Mouse (Mus musculus): Measurements from ENCODE around the gene Plagl1.
"Not testable (repeated sequence)": the region's sequence is repeated elsewhere in the genome, so short reads cannot be mapped to it uniquely, and the experiment has no call there.

Plagl1 gene

GRCm38 (mm10) chr10:13060021-13060668, at the start of gene Plagl1:
Gene Plagl1, plus strand, starts transcription at chr10:13060504.
- DNase-seq: no peak

DNA sequence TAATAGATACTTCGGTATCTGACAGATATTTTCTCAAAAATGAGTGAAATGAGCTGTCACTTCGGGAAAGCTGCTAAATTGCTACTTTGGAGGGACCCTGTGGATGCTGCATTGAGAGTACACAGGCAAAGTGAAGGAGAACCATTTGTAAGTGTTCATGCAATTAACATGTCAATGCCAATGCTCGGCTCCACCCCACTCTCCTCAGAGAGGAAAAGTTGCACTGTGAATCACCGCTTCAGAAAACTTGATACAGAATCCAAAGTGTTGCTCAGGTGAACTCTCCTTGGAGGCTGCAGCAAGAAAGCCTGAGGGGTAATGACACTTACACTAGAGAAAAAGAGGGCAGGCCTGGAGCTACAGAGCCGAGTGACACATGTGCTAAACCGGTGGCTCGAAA, 46.3 kb upstream of the Plagl1 start:
- no peak for DNase-seq

GRCm38 (mm10) chr10:13016573-13016972, 43.7 kb upstream of the Plagl1 start:
- peak; percentile 11 for DNase-seq

DNA sequence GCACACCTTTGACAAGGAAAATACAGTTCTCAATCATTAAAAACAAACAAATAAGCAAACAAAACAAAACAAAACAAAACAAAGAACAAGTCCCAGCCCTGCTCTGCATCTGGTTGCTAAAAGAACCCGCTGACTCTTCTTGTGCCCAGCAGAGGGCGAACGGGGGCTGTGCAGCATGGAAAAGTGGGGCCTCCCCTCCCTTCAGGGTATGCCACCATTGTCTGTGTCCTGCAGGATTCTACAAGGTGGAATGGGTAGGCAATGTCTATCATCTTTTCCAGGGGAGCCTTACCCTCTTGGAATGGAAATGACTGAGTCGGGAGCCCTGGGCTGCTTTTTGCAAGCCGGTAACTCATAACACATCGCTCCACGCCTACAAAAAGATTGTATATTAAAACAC, 41.8 kb upstream of the Plagl1 start:
- peak; percentile 11 for DNase-seq

DNA sequence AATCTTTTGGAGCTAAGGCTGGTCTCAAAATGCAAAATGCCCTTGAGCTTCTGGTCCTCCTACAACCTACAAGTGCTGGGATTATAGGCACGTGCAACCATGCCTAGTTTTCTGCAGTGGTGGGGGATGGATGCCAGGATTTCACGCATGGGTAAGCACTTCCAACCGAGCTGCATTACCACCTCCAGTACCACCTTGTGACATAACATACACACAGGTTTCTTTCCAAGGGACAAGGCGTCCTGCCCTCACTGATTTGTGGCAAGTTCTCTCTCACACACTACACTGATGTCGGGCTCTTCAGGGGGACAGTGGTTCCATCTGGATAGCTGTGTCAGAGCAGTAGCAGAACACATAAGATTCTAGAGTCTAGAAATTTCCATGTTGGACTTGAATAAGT, 41.3 kb upstream of the Plagl1 start:
- DNase-seq: no peak

- no peak for DNase-seq
Measured at GRCm38 (mm10) chr10:13022103-13022502, 38.2 kb upstream of the Plagl1 start.

- DNase-seq: not testable (repeated sequence)
Measured at GRCm38 (mm10) chr10:13023985-13024384, 36.3 kb upstream of the Plagl1 start.

GRCm38 (mm10) chr10:13027702-13028101, 32.6 kb upstream of the Plagl1 start:
- DNase-seq: no peak

GRCm38 (mm10) chr10:13028215-13028614, 32.1 kb upstream of the Plagl1 start:
- DNase-seq: no peak

GRCm38 (mm10) chr10:13029416-13029815, 30.9 kb upstream of the Plagl1 start:
- no peak for DNase-seq

- no peak for DNase-seq
Measured at GRCm38 (mm10) chr10:13035270-13035669, 25.0 kb upstream of the Plagl1 start.

DNA sequence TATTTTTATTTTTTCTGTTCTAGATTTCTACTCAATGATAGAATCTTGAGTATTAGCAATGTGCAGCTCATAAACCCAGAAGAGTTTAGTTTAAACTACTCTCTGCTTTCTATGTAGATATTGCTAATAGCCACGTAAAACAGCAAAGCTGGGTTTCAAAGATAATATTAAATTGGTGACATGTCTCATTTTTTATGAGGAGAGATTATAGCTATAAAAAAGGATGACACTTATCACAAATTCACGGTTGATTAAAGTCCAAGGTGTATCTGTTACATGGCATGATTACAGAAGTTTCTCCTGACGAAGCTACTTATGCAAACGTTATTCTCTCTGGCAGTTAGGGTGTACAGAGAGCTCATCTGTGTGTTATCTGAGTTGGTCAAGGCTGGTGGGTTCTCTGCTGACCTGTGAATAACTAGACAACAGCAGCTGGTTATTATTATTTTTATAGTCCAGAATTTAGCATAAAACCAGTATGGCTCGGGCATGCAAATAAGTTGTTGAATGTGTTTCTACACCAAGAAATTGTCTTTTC, 20.6 kb upstream of the Plagl1 start:
- no peak for DNase-seq

DNA sequence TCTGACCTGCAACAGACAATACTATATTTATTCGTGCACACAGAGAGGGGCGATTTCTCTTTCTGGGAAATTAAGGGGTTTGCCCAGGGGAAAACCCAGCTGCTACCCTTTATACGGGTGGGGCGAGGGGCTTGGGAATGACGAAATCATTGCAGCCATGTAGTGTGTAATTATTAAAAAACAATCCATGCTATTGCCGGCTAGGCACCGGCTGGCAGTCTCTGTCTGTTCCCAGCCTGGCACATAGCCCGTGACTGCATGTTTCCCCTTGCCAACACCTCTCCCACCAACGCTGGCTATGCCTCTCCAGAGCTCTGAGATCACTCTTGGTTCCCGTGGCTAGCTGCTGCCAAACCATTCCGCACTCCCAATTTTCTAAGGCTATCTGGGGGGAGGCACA, 15.6 kb upstream of the Plagl1 start:
- DNase-seq: no peak

GRCm38 (mm10) chr10:13047816-13048215, 12.5 kb upstream of the Plagl1 start:
- DNase-seq: no peak

- DNase-seq: no peak
Measured at GRCm38 (mm10) chr10:13056863-13057381, 3.4 kb upstream of the Plagl1 start.

GRCm38 (mm10) chr10:13060821-13061671, 742 bp downstream of the Plagl1 start:
- DNase-seq: no peak

DNA sequence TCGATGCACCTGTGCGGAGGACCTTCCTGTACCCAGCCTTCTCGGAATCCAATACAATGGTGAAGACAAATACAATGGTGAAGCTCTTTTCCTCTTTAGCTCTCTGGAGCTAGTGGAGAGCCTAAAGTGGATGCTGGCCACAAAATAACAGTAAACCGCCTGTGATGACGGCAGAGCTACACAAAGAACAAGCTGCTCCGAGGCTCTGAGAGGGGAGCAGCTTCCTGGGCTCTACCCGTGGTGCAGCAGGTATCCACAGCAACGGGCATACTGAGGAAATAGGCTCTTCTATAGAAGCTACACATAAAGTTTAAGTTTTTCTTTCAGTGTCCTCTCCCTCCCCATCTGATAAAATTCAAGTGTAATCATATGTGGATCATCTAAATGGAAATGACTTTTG, 2.1 kb downstream of the Plagl1 start:
- no peak for DNase-seq

DNA sequence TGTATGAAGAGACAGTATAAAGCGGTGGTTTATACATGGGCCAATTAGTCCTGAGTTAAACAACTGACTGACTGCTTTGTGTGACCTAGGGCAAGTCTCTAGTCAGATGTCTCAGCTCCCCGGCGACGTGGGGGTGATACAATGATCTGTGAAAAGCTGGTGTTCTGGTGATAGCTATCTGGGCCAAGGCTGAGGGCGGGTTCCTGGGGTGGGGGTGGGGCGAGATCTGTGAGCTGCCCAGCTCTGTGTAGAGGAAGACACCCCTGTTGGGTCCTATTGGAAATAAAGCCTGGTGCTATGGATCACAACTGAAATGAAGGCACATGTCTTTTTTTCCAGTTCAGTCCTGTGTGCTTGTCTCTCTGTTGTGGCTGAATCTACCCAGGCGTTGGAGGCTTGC, 3.2 kb downstream of the Plagl1 start:
- DNase-seq: no peak

DNA sequence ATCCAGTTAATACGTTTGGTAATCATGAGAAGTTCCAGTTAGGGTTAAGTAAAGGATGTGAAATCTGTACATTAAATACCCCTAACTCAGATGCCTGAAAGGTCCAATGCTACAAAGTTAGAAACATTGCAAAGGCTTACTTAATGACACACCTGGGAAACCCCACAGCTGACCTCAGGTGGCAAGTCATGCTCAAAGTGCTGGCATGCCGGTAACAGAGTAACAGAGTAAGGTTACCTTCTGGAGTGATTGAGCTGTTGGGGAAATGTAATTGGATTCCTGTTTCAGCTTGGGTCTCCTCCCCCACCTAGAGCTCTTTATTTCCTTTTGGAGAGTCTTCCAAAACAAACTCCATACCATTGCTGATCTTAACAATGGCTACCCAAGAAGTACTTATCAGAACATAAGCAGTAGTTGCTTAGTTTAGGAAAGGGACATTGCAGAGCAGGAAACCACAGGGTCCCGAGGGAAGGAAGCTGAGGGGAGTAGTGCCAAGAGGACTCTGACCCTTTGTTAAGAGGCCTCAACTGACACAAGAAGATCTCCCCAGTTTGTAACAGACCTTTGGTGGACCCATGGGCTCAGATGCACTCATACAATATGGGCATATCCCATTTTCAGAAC, 4.9 kb downstream of the Plagl1 start:
- no peak for DNase-seq

GRCm38 (mm10) chr10:13071031-13071430, 10.7 kb downstream of the Plagl1 start:
- DNase-seq: no peak

DNA sequence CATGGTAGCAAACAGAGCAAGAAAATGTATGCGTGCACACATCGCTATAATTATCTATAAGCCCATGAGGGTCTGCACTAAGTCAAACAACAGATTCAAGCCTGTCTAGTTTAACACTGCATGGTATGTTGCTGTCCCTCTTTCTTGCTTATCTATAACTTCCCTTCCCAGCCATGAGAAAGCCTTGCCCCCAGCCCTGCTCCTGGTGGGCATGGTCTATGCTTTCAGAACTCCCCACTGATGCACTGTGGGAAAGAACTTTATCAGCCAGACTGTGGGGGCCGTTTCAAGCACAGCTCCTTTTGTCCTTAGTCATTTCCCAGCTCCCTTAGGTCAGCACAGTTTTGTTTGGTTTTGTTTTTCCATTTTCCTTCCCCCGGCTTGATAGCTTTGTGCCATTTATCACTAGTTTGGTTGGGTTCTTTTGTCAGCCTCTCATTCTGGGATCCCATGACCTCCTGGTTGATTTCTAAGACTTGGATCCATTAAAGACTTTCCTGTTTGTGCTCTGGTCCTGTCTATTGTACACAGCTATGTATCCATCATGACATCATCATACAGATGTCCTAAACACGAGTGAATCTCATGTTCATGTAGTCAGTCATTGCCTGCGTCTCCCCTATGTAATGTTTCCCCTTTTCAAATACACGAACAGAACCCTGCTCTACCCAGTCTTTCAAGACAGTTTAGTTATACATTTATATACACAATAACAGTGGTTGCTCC, 16.7 kb downstream of the Plagl1 start:
- DNase-seq: no peak

GRCm38 (mm10) chr10:13082459-13082858, 22.2 kb downstream of the Plagl1 start:
- DNase-seq: no peak
